Mouse (Mus musculus) urinary bladder, postnatal 4 days (tissue): ENCODE data around the gene Flad1.

ENCODE experiments used
- DNase-seq, 2 experiments: peaks; one replicate each; pipeline ENCODE4 v3.0.0; 2021 to 2022; ENCODE audit warnings: low spot score in 2 of 2

Flad1 gene

GRCm38 (mm10) chr3:89425876-89426275 is 14.2 kb upstream of the Flad1 start:
- DNase-seq, result no peak

DNA sequence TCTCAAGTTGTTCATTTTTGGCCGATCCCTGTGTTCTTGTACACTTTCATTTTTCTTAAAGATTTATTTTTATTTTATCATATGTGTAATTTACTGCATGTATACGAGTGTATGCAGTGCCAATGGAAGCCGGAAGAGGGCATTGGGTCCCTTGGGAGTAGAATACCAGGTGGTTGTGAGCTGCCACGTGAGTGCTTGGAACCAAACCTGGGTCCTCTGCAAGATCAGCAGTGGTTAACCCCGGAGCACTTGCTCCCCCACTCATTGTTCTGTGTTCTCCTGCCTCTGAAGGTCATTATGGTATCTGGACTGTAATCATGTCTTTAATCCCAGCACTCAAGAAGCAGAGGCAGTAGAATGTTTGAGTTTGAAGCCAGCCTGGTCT is 13.5 kb upstream of the Flad1 start:
- DNase-seq, result no peak

DNA sequence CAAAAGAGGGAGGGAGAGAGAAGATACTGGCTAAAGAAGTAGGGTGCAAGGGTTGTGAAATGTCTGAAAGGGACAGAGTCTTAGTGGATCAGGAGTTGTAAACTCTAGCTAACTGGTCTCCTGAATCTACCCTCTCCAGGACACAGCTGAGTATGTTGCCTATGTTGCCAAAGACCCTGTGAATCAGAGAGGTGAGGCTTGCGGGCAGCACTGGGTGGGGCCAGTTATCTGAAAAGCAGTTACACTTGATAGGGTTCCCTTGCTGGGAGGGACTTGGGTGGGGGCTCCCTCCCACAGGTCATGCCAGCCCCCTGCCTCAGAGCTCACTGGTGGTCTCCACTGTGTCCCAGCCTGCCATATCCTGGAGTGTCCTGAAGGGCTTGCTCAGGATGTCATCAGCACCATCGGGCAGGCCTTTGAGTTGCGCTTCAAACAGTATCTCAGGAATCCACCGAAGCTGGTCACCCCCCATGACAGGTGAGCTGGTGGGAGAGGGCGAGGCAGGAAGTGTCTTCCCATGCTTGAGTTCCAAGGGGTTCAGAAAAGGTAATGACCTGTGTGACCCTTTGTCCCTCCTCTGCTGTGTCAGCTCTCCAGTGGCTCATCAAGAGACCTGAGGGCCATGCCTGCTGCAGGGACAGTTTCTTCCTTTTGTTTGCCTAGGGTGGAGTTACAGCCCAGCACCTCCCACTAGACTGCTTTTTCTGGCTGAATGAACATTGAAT is 12.9 kb upstream of the Flad1 start:
- no peak for DNase-seq

DNA sequence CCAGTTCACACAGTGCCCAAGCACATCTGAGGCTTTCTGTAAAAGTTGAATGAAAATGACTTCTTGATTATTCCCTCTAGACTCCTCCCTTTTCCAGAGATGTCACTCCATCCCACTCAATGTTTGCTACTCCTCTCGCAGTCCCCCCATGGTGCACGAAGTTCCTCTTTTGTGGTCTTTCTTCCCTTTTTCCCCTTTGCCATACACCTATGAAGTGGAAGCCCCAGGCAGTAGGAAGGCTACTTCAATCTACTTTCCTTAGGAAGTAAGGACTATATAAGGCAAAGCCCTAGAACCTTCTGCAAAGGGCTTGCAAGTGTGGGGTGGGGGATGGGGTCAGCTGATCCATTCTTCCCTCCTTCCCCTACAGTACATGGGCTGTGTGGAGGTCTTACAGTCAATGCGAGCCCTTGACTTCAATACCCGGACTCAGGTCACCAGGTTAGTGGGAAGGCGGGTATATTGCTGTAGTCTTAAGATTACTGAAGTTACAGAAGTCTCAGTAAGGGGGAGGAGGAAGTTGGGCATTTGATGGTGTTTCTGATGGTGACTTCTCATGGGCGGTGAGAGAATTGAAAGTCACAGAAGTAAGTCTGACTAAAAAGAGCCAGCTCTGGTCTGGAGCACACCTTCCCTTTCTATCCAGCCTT is 11.0 kb upstream of the Flad1 start:
- DNase-seq, result no peak

DNA sequence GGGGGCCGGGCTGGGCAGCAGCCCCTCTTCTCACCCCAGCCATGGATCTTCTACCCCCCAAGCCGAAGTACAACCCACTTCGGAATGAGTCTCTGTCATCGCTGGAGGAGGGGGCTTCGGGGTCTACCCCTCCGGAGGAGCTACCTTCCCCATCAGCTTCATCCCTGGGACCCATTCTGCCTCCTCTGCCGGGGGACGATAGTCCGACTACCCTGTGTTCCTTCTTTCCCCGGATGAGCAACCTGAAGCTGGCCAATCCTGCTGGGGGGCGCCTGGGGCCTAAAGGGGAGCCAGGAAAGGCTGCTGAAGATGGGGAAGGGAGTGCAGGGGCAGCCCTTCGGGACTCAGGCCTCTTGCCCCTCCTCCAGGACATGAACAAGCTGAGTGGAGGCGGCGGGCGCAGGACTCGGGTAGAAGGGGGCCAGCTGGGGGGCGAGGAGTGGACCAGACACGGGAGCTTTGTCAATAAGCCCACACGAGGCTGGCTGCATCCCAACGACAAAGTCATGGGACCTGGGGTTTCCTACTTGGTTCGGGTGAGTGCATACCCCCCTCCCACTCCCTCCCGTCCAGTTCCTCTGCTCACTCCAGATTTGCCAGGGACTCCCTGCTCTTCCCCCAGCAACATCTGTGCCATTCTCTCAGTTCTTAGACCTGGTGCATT is 10.3 kb upstream of the Flad1 start:
- DNase-seq, result peak in 1 of 2 experiments; percentile 33

GRCm38 (mm10) chr3:89421002-89421774 is 9.5 kb upstream of the Flad1 start:
- peak; percentile 84 to 87 for DNase-seq

DNA sequence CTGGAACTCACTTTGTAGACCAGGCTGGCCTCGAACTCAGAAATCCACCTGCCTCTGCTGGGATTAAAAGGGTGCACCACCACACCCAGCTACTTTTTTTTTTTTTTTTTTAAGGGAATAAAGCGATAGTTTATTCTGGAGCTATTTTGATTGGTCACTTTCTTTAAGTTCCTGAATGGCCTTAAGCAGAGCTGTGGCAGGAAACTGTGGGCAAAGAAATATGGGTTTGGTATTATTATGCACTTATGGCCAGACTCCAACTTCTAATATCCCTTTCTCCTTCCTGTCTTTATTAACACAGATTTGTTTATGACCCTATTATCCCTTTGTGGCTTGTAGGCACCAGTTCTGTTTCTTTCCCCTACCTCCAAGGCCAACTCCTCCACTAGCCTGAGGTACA is 8.8 kb upstream of the Flad1 start:
- no peak for DNase-seq

DNA sequence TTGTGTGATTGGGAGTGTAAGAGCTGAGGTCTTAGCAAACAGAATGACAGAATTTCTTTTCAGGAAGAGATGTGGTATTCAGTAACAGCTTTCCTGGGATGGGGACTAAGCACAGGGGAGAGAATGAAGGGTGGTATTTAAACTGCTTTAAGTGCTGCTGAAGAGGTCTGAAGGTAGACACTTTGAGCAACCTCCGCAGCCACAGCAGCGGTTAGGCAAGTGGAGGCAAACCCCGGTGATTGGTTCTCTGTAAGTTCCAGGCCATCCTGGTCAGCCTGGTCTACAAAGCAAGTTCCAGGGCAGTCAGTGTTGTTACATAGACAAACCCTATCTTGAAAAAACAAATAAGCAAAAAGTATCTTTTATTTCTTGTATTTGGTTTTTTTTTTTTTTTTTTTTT is 8.3 kb upstream of the Flad1 start:
- DNase-seq, result no peak

GRCm38 (mm10) chr3:89419571-89419970 is 7.9 kb upstream of the Flad1 start:
- peak in 1 of 2 experiments; percentile 51 for DNase-seq

- peak; percentile 73 to 88 for DNase-seq
Measured at GRCm38 (mm10) chr3:89418861-89419250, 7.2 kb upstream of the Flad1 start.

- DNase-seq, result peak; percentile 94 to 95
Measured at GRCm38 (mm10) chr3:89418170-89418860, 6.6 kb upstream of the Flad1 start, which contains the start of the genes Cks1b and Shc1. Gene Cks1b (minus strand): TSS chr3:89418383. Gene Shc1 (plus strand): TSS chr3:89418443.

DNA sequence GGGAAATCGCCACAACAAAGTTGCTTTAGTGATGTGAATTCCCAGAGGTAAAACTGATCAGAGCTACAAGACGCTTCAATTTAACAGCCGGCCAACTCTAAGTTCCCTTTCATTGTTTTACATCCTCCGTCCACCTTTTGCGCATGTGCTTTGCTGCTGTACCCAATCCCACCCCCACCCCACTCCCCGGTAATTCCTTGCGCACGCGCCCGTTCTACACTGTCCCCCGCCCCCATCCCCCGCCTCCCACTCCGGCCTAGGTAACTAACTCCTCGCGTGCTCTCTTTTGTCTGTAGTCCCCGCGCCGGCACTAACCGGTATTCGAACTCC is 6.1 kb upstream of the Flad1 start:
- no peak for DNase-seq

- no peak for DNase-seq
Measured at GRCm38 (mm10) chr3:89417131-89417530, 5.5 kb upstream of the Flad1 start.

GRCm38 (mm10) chr3:89416158-89416557 is 4.5 kb upstream of the Flad1 start:
- no peak for DNase-seq

DNA sequence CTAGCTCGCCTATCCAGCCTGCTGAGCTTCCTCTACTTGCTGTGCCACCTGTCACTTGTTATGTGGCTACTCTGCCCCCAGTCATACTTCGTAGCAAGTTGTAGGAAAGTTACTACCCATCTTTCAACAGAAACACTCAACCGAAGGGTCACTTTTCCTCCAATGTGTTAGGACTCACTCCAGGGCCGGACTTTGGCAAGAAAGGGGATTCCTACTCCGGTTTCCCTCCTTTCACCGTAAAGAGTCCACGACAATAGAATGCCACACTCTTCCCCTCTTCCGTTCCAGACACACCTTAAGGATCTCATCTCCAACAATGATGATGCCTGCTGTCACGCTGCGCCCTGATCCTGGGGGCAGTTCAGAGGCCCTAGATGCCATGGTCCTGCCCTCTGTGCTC is 806 bp downstream of the Flad1 start:
- no peak for DNase-seq

DNA sequence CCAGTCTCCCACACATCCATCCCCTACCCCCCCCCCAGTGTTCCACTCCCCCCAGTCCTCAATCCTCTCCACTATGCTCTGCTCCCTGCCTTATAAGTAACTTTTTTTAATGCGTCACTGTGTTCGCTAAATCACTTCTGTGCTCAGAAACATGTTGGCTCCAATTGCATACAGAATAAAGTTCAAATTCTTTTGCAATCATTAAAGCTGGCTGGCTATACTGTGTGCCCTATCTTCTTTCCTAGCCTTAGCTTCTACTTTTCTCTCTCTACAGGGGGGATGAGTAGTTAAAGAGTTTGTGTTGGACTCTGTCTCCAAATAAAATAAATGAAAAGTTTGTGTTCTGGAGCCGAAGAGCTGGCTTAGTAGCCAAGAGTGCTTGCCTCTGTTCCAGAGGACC is 2.0 kb downstream of the Flad1 start:
- DNase-seq, result no peak

DNA sequence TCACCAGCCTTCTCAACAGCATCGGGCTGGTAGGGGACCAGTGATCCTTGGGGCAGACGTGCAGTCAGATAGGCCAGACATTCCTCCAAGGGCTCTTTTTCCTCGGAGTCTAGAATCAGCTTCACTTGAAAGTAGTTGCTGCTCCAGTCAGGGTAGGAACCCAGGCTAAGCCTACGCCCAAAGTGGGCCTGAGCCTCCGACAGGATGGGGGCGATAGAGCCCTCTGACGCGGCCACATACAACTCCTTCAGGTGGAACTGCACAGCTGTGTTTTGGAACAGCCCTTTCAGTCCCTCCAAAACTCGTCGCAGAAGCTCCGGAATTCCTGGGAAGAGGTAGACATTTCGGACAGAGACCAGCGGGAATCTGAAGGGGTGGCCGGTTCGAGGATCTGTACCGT is 3.2 kb downstream of the Flad1 start:
- DNase-seq, result no peak

- no peak for DNase-seq
Measured at GRCm38 (mm10) chr3:89406887-89407286, 4.8 kb downstream of the Flad1 start.

DNA sequence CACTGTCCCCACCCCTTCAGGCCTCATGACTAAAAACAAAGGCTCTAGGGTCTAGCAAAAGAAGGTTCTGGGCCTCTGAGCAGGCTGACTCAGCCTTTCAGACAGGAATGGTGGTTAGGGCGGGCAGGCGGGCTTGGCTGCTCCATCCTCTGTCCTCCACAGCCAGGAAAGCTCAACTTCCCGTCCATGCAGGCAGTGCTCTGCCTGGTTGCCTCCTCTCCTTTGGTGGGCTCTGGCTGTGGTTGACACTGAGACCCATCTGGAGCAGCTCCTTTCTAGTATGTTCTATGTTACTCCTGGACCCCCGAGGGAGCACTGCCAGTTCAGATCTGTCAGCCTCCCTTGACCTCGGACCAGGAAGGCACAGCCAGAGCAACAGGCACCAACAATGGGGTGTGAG is 9.0 kb downstream of the Flad1 start, which contains the start of gene Lenep:
Gene Lenep, minus strand, starts transcription at position 101 of the 400 bp plus-strand sequence.
- no peak for DNase-seq

GRCm38 (mm10) chr3:89401329-89401728 is 10.3 kb downstream of the Flad1 start:
- DNase-seq, result no peak

DNA sequence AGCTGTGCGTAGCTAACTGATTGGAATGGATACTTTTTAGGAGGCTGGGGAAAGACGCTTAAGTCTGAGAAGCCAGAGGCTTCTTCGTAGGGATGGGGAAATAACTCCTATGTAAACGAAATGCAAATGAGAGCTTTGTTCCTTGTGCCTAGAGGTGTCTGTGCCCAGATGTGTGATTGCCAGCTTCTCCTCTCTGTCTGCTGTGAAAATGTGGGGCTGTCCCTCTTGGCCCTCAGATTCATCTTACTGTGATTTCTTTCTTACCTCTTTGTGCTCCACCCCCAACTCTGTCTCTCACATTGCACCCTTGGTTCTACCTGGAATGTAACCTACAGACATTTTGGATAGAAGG is 15.0 kb downstream of the Flad1 start:
- DNase-seq, result no peak
